Mouse (Mus musculus): Measurements from ENCODE around the gene Rpl7a. TPM values are rescaled to one million over a fixed set of nuclear protein-coding genes. Genes with fewer than 3 reads are reported as not detected.
A peak's percentile ranks its signal among the peaks of the same experiment; 100 is the strongest.
"Not testable (repeated sequence)": the region's sequence is repeated elsewhere in the genome, so short reads cannot be mapped to it uniquely, and the experiment has no call there.

Gene Rpl7a
- 100 to 1,000 TPM; 311 to 325 TPM for total RNA-seq (2021)

GRCm38 (mm10) chr2:26910124-26910993 is at the start of gene Rpl7a, which contains the start of gene Med22:
Gene Rpl7a, plus strand, starts transcription at chr2:26910764.
Gene Med22, minus strand, starts transcription at chr2:26910677.
- DNase-seq (ENCODE audit: extremely low spot score in 1 of 2, low spot score in 2 of 2): peak; percentile 99 to 100
- intact Hi-C loops (cut with DNase I): no loop called here

- intact Hi-C loops (cut with DNase I): no loop called here
- DNase-seq (ENCODE audit: extremely low spot score in 1 of 2, low spot score in 2 of 2): no peak
Measured at GRCm38 (mm10) chr2:26862856-26863255, 47.7 kb upstream of the Rpl7a start.

- intact Hi-C loops (cut with DNase I): no loop called here
- DNase-seq (ENCODE audit: extremely low spot score in 1 of 2, low spot score in 2 of 2): no peak
Measured at GRCm38 (mm10) chr2:26864879-26865278, 45.7 kb upstream of the Rpl7a start, which contains the start of gene Abo. Gene Abo, minus strand, starts transcription at chr2:26864979.

- intact Hi-C loops (cut with DNase I): no loop called here
- no peak for DNase-seq (ENCODE audit: extremely low spot score in 1 of 2, low spot score in 2 of 2)
Measured at GRCm38 (mm10) chr2:26870666-26871065, 39.9 kb upstream of the Rpl7a start.

- intact Hi-C loops (cut with DNase I): no loop called here
- no peak for DNase-seq (ENCODE audit: extremely low spot score in 1 of 2, low spot score in 2 of 2)
Measured at GRCm38 (mm10) chr2:26878571-26878970, 32.0 kb upstream of the Rpl7a start.

- intact Hi-C loops (cut with DNase I); DNase-seq (ENCODE audit: extremely low spot score in 1 of 2, low spot score in 2 of 2): not testable (repeated sequence)
Measured at GRCm38 (mm10) chr2:26885541-26885940, 25.0 kb upstream of the Rpl7a start.

- DNase-seq (ENCODE audit: extremely low spot score in 1 of 2, low spot score in 2 of 2); intact Hi-C loops (cut with DNase I): not testable (repeated sequence)
Measured at GRCm38 (mm10) chr2:26886170-26886569, 24.4 kb upstream of the Rpl7a start.

- intact Hi-C loops (cut with DNase I): no loop called here
- DNase-seq (ENCODE audit: extremely low spot score in 1 of 2, low spot score in 2 of 2): no peak
Measured at GRCm38 (mm10) chr2:26895898-26896297, 14.7 kb upstream of the Rpl7a start.

GRCm38 (mm10) chr2:26900731-26901130 is 9.8 kb upstream of the Rpl7a start:
- no peak for DNase-seq (ENCODE audit: extremely low spot score in 1 of 2, low spot score in 2 of 2)
- intact Hi-C loops (cut with DNase I): loop anchor here (5.0 to 10.0 kb wide), 2 partner anchors 258 to 456 kb away; partner anchors contain the start of gene Sec16a

- intact Hi-C loops (cut with DNase I): loop anchor here (5.0 to 10.0 kb wide), 2 partner anchors 260 to 457 kb away; partner anchors contain the start of gene Sec16a
- DNase-seq (ENCODE audit: extremely low spot score in 1 of 2, low spot score in 2 of 2): no peak
Measured at GRCm38 (mm10) chr2:26901834-26902400, 8.6 kb upstream of the Rpl7a start.

GRCm38 (mm10) chr2:26902467-26903220 is 7.9 kb upstream of the Rpl7a start, which contains the start of gene Surf6:
Gene Surf6, minus strand, starts transcription at chr2:26902879.
- intact Hi-C loops (cut with DNase I): loop anchor here (5.0 to 10.0 kb wide), 2 partner anchors 260 to 458 kb away; partner anchors contain the start of gene Sec16a
- DNase-seq (ENCODE audit: extremely low spot score in 1 of 2, low spot score in 2 of 2): peak; percentile 94 to 95

- intact Hi-C loops (cut with DNase I): loop anchor here (5.0 to 10.0 kb wide), 2 partner anchors 261 to 459 kb away; partner anchors contain the start of gene Sec16a
- no peak for DNase-seq (ENCODE audit: extremely low spot score in 1 of 2, low spot score in 2 of 2)
Measured at GRCm38 (mm10) chr2:26903311-26903710, 7.3 kb upstream of the Rpl7a start.

GRCm38 (mm10) chr2:26905936-26906335 is 4.6 kb upstream of the Rpl7a start:
- intact Hi-C loops (cut with DNase I): loop anchor here (10.0 kb wide), 1 partner anchor 461 kb away; the partner anchor contains the start of gene Sec16a
- DNase-seq (ENCODE audit: extremely low spot score in 1 of 2, low spot score in 2 of 2): no peak

GRCm38 (mm10) chr2:26906431-26906830 is 4.1 kb upstream of the Rpl7a start:
- DNase-seq (ENCODE audit: extremely low spot score in 1 of 2, low spot score in 2 of 2): no peak
- intact Hi-C loops (cut with DNase I): loop anchor here (10.0 kb wide), 1 partner anchor 462 kb away; the partner anchor contains the start of gene Sec16a

- intact Hi-C loops (cut with DNase I): loop anchor here (10.0 kb wide), 1 partner anchor 462 kb away; the partner anchor contains the start of gene Sec16a
- DNase-seq (ENCODE audit: extremely low spot score in 1 of 2, low spot score in 2 of 2): no peak
Measured at GRCm38 (mm10) chr2:26907109-26907508, 3.5 kb upstream of the Rpl7a start.

GRCm38 (mm10) chr2:26908710-26909386 is 1.7 kb upstream of the Rpl7a start:
- intact Hi-C loops (cut with DNase I): loop anchor here (10.0 kb wide), 1 partner anchor 464 kb away; the partner anchor contains the start of gene Sec16a
- no peak for DNase-seq (ENCODE audit: extremely low spot score in 1 of 2, low spot score in 2 of 2)

GRCm38 (mm10) chr2:26909387-26909784 is 1.2 kb upstream of the Rpl7a start:
- intact Hi-C loops (cut with DNase I): loop anchor here (10.0 kb wide), 1 partner anchor 465 kb away; the partner anchor contains the start of gene Sec16a
- no peak for DNase-seq (ENCODE audit: extremely low spot score in 1 of 2, low spot score in 2 of 2)
